Mouse (Mus musculus) kidney, embryonic 14.5 days (tissue): Measurements from ENCODE around the gene Slc35e2. TPM values are rescaled to one million over a fixed set of nuclear protein-coding genes. Genes with fewer than 3 reads are reported as not detected.

Experiments used
- ATAC-seq: fragments of 200-750 bp; cut with Nextera tagmentation; 2 replicates; pipeline ENCODE4 v1.8.0; 2017; ENCODE audit warnings: moderate number of reproducible peaks, mild to moderate bottlenecking, moderate TSS enrichment, moderate library complexity; ENCODE audit not compliant: low FRiP score, low TSS enrichment
- H3K27ac ChIP-seq: fragments of 300-500 bp; sonication (generic); 2 replicates; pipeline ENCODE4 v1.5.1; 2014; ENCODE audit warnings: low read depth, mild to moderate bottlenecking, low read length, moderate library complexity, mixed read lengths
- H3K27me3 ChIP-seq: fragments of 300-500 bp; sonication (generic); 2 replicates; pipeline ENCODE4 v1.6.1; 2014; ENCODE audit warnings: mild to moderate bottlenecking, low read length; ENCODE audit not compliant: control insufficient read depth, insufficient read depth
- H3K36me3 ChIP-seq: fragments of 300-500 bp; sonication (generic); 2 replicates; pipeline ENCODE4 v1.6.1; 2014; ENCODE audit warnings: low read length, mixed read lengths; ENCODE audit not compliant: control insufficient read depth, insufficient read depth
- H3K4me1 ChIP-seq: fragments of 300-500 bp; sonication (generic); 2 replicates; pipeline ENCODE4 v1.6.1; 2014; ENCODE audit warnings: low read length, mixed read lengths; ENCODE audit not compliant: control insufficient read depth, insufficient read depth
- H3K4me2 ChIP-seq: fragments of 300-500 bp; sonication (generic); replicated peaks from 2 replicates; pipeline ENCODE4 v1.6.1; 2014; ENCODE audit warnings: low read depth, mild to moderate bottlenecking, low read length
- H3K4me3 ChIP-seq: fragments of 300-500 bp; sonication (generic); 2 replicates; pipeline ENCODE4 v1.5.1; 2014; ENCODE audit warnings: mild to moderate bottlenecking, low read length
- H3K9ac ChIP-seq: fragments of 300-500 bp; sonication (generic); 2 replicates; pipeline ENCODE4 v1.6.1; 2014; ENCODE audit warnings: low read depth, mild to moderate bottlenecking, low read length, moderate library complexity
- H3K9me3 ChIP-seq: fragments of 300-500 bp; sonication (generic); 2 replicates; pipeline ENCODE4 v1.6.1; 2016; ENCODE audit warnings: low read length; ENCODE audit not compliant: control insufficient read depth
- WGBS: fragments of 180-500 bp; shearing (Covaris S2); extraction: QIAGEN DNeasy Blood & Tissue Kit; methylation state at CpG from one replicate; pipeline ENCODE4 v1.1.7; 2014; 5-methylcytosine and 5-hydroxymethylcytosine counted together
- polyA plus RNA-seq: library from polyadenylated mRNA; unstranded; fragments of >200 nt; fragmentation: Nextera tagmentation; extraction: Ambion mirVana; gene quantifications from 2 replicates; pipeline ENCODE4 v1.2.1, GENCODE M21; 2014

Slc35e2 gene
- polyA plus RNA-seq, 1 experiment from 2014 or later, result 10.3 TPM

- H3K36me3 ChIP-seq, result peaks cover 16% of the 10 kb centered on the region; the same call in 1 of the 2 replicates
- ATAC-seq, result no peak
- WGBS, result 96% methylated on average over 1 of the region's 1 CpGs
- H3K4me1 ChIP-seq, result peaks cover 6% of the 10 kb centered on the region
- no peaks in the 10 kb centered on the region for H3K27me3 ChIP-seq
- H3K27ac ChIP-seq, result no peak overlapping the region
- no peaks in the 10 kb centered on the region for H3K9me3 ChIP-seq
- H3K4me3 ChIP-seq, result peak overlapping the region; percentile 93; the same call in 1 of the 2 replicates
- 0 out of 2 replicates have a peak overlapping the region, but pooled peaks have one; percentile 74 for H3K9ac ChIP-seq
- no peak overlapping the region; the same call in 1 of the 2 replicates for H3K4me2 ChIP-seq
Observed at GRCm38 (mm10) chr4:155602753-155603152, 1.5 kb downstream of the Slc35e2 start.

GRCm38 (mm10) chr4:155603801-155604200, 2.6 kb downstream of the Slc35e2 start:
- no peaks in the 10 kb centered on the region for H3K9me3 ChIP-seq
- WGBS, result 94% methylated on average over 6 of the region's 6 CpGs

GRCm38 (mm10) chr4:155605132-155605531, 3.9 kb downstream of the Slc35e2 start:
- 90% methylated on average over 4 of the region's 4 CpGs for WGBS
- Histone ChIP-seq H3K4me3 (no peak overlapping the region), H3K36me3 (peaks cover 21% of the 10 kb centered on the region), H3K27ac (no peak overlapping the region), H3K4me1 (peaks cover 6% of the 10 kb centered on the region), H3K9ac (no peak overlapping the region), H3K4me2 (no peak overlapping the region), H3K9me3 (no peaks in the 10 kb centered on the region), H3K27me3 (no peaks in the 10 kb centered on the region)
- ATAC-seq, result no peak

More at GRCm38 (mm10) chr4:155603801-155604200, 2.6 kb downstream of the Slc35e2 start:
- Histone ChIP-seq H3K9ac (no peak overlapping the region), H3K4me1 (peaks cover 6% of the 10 kb centered on the region), H3K4me2 (no peak overlapping the region), H3K4me3 (no peak overlapping the region), H3K36me3 (peaks cover 16% of the 10 kb centered on the region; the same call in 1 of the 2 replicates), H3K27me3 (no peaks in the 10 kb centered on the region), H3K27ac (no peak overlapping the region)
- ATAC-seq, result no peak

- Histone ChIP-seq H3K4me2 (no peak overlapping the region), H3K27ac (no peak overlapping the region), H3K27me3 (no peaks in the 10 kb centered on the region), H3K9me3 (no peaks in the 10 kb centered on the region), H3K4me3 (no peak overlapping the region), H3K9ac (no peak overlapping the region), H3K36me3 (peaks cover 35% of the 10 kb centered on the region), H3K4me1 (peaks cover 6% of the 10 kb centered on the region)
- 0 out of 2 replicates have a peak, but pooled peaks have one; percentile 41 for ATAC-seq
- 36% methylated on average over 2 of the region's 2 CpGs for WGBS
Observed at GRCm38 (mm10) chr4:155606825-155607224, 5.6 kb downstream of the Slc35e2 start.

GRCm38 (mm10) chr4:155611860-155612259, 10.6 kb downstream of the Slc35e2 start:
- no peak overlapping the region for H3K4me2 ChIP-seq
- H3K9me3 ChIP-seq, result no peaks in the 10 kb centered on the region
- H3K9ac ChIP-seq, result no peak overlapping the region
- H3K36me3 ChIP-seq, result peaks cover 53% of the 10 kb centered on the region
- H3K27me3 ChIP-seq, result no peaks in the 10 kb centered on the region
- WGBS, result 93% methylated on average over 3 of the region's 3 CpGs
- no peak overlapping the region for H3K4me3 ChIP-seq
- no peaks in the 10 kb centered on the region for H3K4me1 ChIP-seq
- H3K27ac ChIP-seq, result no peak overlapping the region
- ATAC-seq, result no peak

- Histone ChIP-seq H3K9ac (no peak overlapping the region), H3K27me3 (no peaks in the 10 kb centered on the region), H3K4me2 (no peak overlapping the region), H3K4me3 (no peak overlapping the region), H3K9me3 (no peaks in the 10 kb centered on the region), H3K4me1 (no peaks in the 10 kb centered on the region), H3K27ac (no peak overlapping the region), H3K36me3 (peaks cover 67% of the 10 kb centered on the region)
- ATAC-seq, result no peak
- 94% methylated on average over 3 of the region's 3 CpGs for WGBS
Observed at GRCm38 (mm10) chr4:155613264-155613663, 12.0 kb downstream of the Slc35e2 start.

GRCm38 (mm10) chr4:155618321-155618720, 17.1 kb downstream of the Slc35e2 start:
- Histone ChIP-seq H3K27me3 (no peaks in the 10 kb centered on the region), H3K4me1 (peaks cover under 1% of the 10 kb centered on the region), H3K36me3 (peaks cover 69% of the 10 kb centered on the region), H3K27ac (no peak overlapping the region), H3K4me2 (no peak overlapping the region), H3K9me3 (no peaks in the 10 kb centered on the region), H3K9ac (no peak overlapping the region), H3K4me3 (no peak overlapping the region)
- WGBS, result 93% methylated on average over 5 of the region's 5 CpGs
- ATAC-seq, result no peak

GRCm38 (mm10) chr4:155624338-155625291, 23.4 kb downstream of the Slc35e2 start, which contains the start of gene Cdk11b:
TSS of gene Cdk11b (plus strand) at chr4:155624854.
- peaks cover 49% of the 10 kb centered on the region for H3K36me3 ChIP-seq
- WGBS, result under 1% methylated on average over 84 of the region's 84 CpGs

GRCm38 (mm10) chr4:155630267-155630666, 29.1 kb downstream of the Slc35e2 start:
- Histone ChIP-seq H3K4me2 (no peak overlapping the region), H3K27me3 (no peaks in the 10 kb centered on the region), H3K4me3 (no peak overlapping the region), H3K36me3 (peaks cover 79% of the 10 kb centered on the region), H3K27ac (no peak overlapping the region), H3K9ac (no peak overlapping the region), H3K9me3 (no peaks in the 10 kb centered on the region), H3K4me1 (no peaks in the 10 kb centered on the region)
- 92% methylated on average over 6 of the region's 6 CpGs for WGBS
- no peak for ATAC-seq

More at GRCm38 (mm10) chr4:155624338-155625291, 23.4 kb downstream of the Slc35e2 start, which contains the start of gene Cdk11b:
- peak; percentile 100 for ATAC-seq
- Histone ChIP-seq H3K9me3 (no peaks in the 10 kb centered on the region), H3K4me2 (peak within 1 kb of the TSS; percentile 76), H3K27ac (peak within 1 kb of the TSS; percentile 81), H3K27me3 (no peaks in the 10 kb centered on the region), H3K4me3 (peak within 1 kb of the TSS; percentile 84), H3K4me1 (peaks cover 6% of the 10 kb centered on the region), H3K9ac (peak within 1 kb of the TSS; percentile 83)
